ENCODE assay signal across 13 mouse cellular contexts in genomic region chr1:162220891-162221290, GRCm38 (mm10).
DNase-seq lines count a peak whose midpoint lies in the region; ATAC-seq and TF ChIP-seq lines count a peak whose summit lies in the region.
"Had no signal": no experiment of that assay in that cellular context is flagged by ENCODE, and none has a peak within 500 bp of the region (broad histone marks: within the 10 kb centered on the region; RNA-seq: fewer than 3 reads in every experiment).

No protein-coding gene starts in this region.

- no peaks in the 10 kb centered on the region for H3K27me3 ChIP-seq in heart, adult 2 months (ENCODE audit: control insufficient read depth, insufficient read depth, low read length)
- H3K27me3 ChIP-seq in kidney, embryonic 16.5 days (ENCODE audit: insufficient read depth, low read length): no peaks in the 10 kb centered on the region
- no peaks in the 10 kb centered on the region for H3K27me3 ChIP-seq in embryonic facial prominence, embryonic 12.5 days
- no peaks in the 10 kb centered on the region for H3K27me3 ChIP-seq in limb, embryonic 15.5 days
- H3K27me3 ChIP-seq in midbrain, embryonic 13.5 days: no peaks in the 10 kb centered on the region
- H3K27me3 ChIP-seq: liver, embryonic 15.5 days had no signal

- no peak for TF ChIP-seq CTCF in heart, adult 2 months (IDR thresholded peaks at IDR 0.05)
- no peak for TF ChIP-seq CTCF in left cerebral cortex, adult 2 months (IDR thresholded peaks at IDR 0.05)

- H3K4me3 ChIP-seq in heart, adult 2 months: no peak overlapping the region
- H3K4me3 ChIP-seq in kidney, embryonic 16.5 days (ENCODE audit: low read length): peak overlapping the region; percentile 26
- peak overlapping the region; percentile 72 for H3K4me3 ChIP-seq in embryonic facial prominence, embryonic 12.5 days
- peak overlapping the region; percentile 60 for H3K4me3 ChIP-seq in limb, embryonic 15.5 days
- no peak overlapping the region for H3K4me3 ChIP-seq in left cerebral cortex, adult 2 months
- no peak overlapping the region for H3K4me3 ChIP-seq in midbrain, embryonic 13.5 days (replicated peaks)
- H3K4me3 ChIP-seq: liver, embryonic 15.5 days had no signal

- peak overlapping the region; percentile 13; the same call in 1 of the 2 replicates for H3K27ac ChIP-seq in heart, adult 2 months
- H3K27ac ChIP-seq in kidney, embryonic 16.5 days (ENCODE audit: low read length): peak overlapping the region; percentile 12
- peak overlapping the region; percentile 100 for H3K27ac ChIP-seq in embryonic facial prominence, embryonic 12.5 days
- H3K27ac ChIP-seq in limb, embryonic 15.5 days: peak overlapping the region; percentile 99
- H3K27ac ChIP-seq in left cerebral cortex, adult 2 months: no peak overlapping the region
- H3K27ac ChIP-seq in midbrain, embryonic 13.5 days: no peak overlapping the region
- H3K27ac ChIP-seq: hindbrain, postnatal 0 days; liver, embryonic 15.5 days had no signal

- H3K9ac ChIP-seq in heart, adult 2 months (ENCODE audit: low read depth, low read length): no peak overlapping the region
- peak overlapping the region; percentile 32; the same call in 1 of the 2 replicates for H3K9ac ChIP-seq in kidney, embryonic 16.5 days (replicated peaks; ENCODE audit: low read length)
- H3K9ac ChIP-seq in embryonic facial prominence, embryonic 12.5 days: peak overlapping the region; percentile 93
- peak overlapping the region; percentile 56 for H3K9ac ChIP-seq in limb, embryonic 15.5 days
- no peak overlapping the region for H3K9ac ChIP-seq in midbrain, embryonic 13.5 days (replicated peaks)
- H3K9ac ChIP-seq: liver, embryonic 15.5 days had no signal

- ATAC-seq in kidney, embryonic 16.5 days (ENCODE audit: low FRiP score, low TSS enrichment): no peak
- no peak for ATAC-seq in embryonic facial prominence, embryonic 12.5 days (ENCODE audit: insufficient number of reproducible peaks, insufficient read depth, low FRiP score, low TSS enrichment)
- no peak for ATAC-seq in limb, embryonic 15.5 days (ENCODE audit: insufficient number of reproducible peaks, low FRiP score, low TSS enrichment, low read depth)
- no peak for ATAC-seq in midbrain, embryonic 13.5 days
- ATAC-seq: hindbrain, postnatal 0 days had no signal

- H3K4me1 ChIP-seq in heart, adult 2 months (ENCODE audit: control insufficient read depth, insufficient read depth, low read length): peaks cover 4% of the 10 kb centered on the region
- peaks cover 24% of the 10 kb centered on the region for H3K4me1 ChIP-seq in kidney, embryonic 16.5 days (ENCODE audit: insufficient read depth, low read length)
- H3K4me1 ChIP-seq in embryonic facial prominence, embryonic 12.5 days: peaks cover 19% of the 10 kb centered on the region
- H3K4me1 ChIP-seq in limb, embryonic 15.5 days: peaks cover 17% of the 10 kb centered on the region
- H3K4me1 ChIP-seq in midbrain, embryonic 13.5 days (replicated peaks): no peaks in the 10 kb centered on the region
- H3K4me1 ChIP-seq: liver, embryonic 15.5 days had no signal

- no peaks in the 10 kb centered on the region for H3K9me3 ChIP-seq in kidney, embryonic 16.5 days (ENCODE audit: low read length)
- no peaks in the 10 kb centered on the region for H3K9me3 ChIP-seq in embryonic facial prominence, embryonic 12.5 days
- H3K9me3 ChIP-seq in limb, embryonic 15.5 days: no peaks in the 10 kb centered on the region
- no peaks in the 10 kb centered on the region for H3K9me3 ChIP-seq in midbrain, embryonic 13.5 days
- H3K9me3 ChIP-seq: liver, embryonic 15.5 days had no signal

- intact Hi-C loops in heart, adult 2 months (cut with DNase I): no loop called here
- intact Hi-C loops in heart, postnatal 14 days (cut with DNase I): loop anchor here (5.0 kb wide), 1 partner anchor 91 kb away; no protein-coding TSS in a partner anchor
- intact Hi-C loops in left cerebral cortex, adult 2 months (cut with DNase I): no loop called here

- no peak for DNase-seq in heart, adult 2 months
- DNase-seq in heart, postnatal 14 days: no peak
- DNase-seq in kidney, adult 11 months: no peak
- no peak for DNase-seq in left cerebral cortex, adult 2 months (ENCODE audit: extremely low spot score in 1 of 2, low spot score in 2 of 2)
- DNase-seq: adrenal gland, postnatal 10 days; midbrain, embryonic 14.5 days; thymus, postnatal 25 days had no signal

- H3K4me2 ChIP-seq in kidney, embryonic 16.5 days (replicated peaks; ENCODE audit: low read depth, low read length): peak overlapping the region; percentile 48
- H3K4me2 ChIP-seq in embryonic facial prominence, embryonic 12.5 days (replicated peaks): peak overlapping the region; percentile 58
- H3K4me2 ChIP-seq in limb, embryonic 15.5 days: peak overlapping the region; percentile 37
- no peak overlapping the region for H3K4me2 ChIP-seq in midbrain, embryonic 13.5 days (replicated peaks)
- H3K4me2 ChIP-seq: liver, embryonic 15.5 days had no signal

- no peak for TF ChIP-seq EP300 in heart, adult 2 months (IDR thresholded peaks at IDR 0.05; ENCODE audit: insufficient read depth, low read depth, low read length)

- H3K36me3 ChIP-seq in heart, adult 2 months (ENCODE audit: control insufficient read depth, insufficient read depth, low read length): peaks cover 2% of the 10 kb centered on the region
- no peaks in the 10 kb centered on the region for H3K36me3 ChIP-seq in kidney, embryonic 16.5 days (ENCODE audit: insufficient read depth, low read length)
- peaks cover 5% of the 10 kb centered on the region; the same call in 1 of the 2 replicates for H3K36me3 ChIP-seq in embryonic facial prominence, embryonic 12.5 days
- H3K36me3 ChIP-seq in limb, embryonic 15.5 days: no peaks in the 10 kb centered on the region
- H3K36me3 ChIP-seq in midbrain, embryonic 13.5 days: no peaks in the 10 kb centered on the region
- H3K36me3 ChIP-seq: liver, embryonic 15.5 days had no signal

- H3K79me2 ChIP-seq in heart, adult 2 months (replicated peaks; ENCODE audit: control insufficient read depth, insufficient read depth, low read length): no peaks in the 10 kb centered on the region

- no peak for TF ChIP-seq POLR2A in heart, adult 2 months (IDR thresholded peaks at IDR 0.05; ENCODE audit: insufficient read depth, low read depth, low read length)

Comparison
In these comparisons a context has a peak if more than half of its experiments do, and no peak if none do; other contexts are left out.
1. H3K27ac ChIP-seq: peak in heart, adult 2 months (single experiment), kidney, embryonic 16.5 days (single experiment), embryonic facial prominence, embryonic 12.5 days (single experiment) and limb, embryonic 15.5 days (single experiment); none in left cerebral cortex, adult 2 months (single experiment) and midbrain, embryonic 13.5 days (single experiment).
2. H3K4me3 ChIP-seq: peak in kidney, embryonic 16.5 days (single experiment), embryonic facial prominence, embryonic 12.5 days (single experiment) and limb, embryonic 15.5 days (single experiment); none in heart, adult 2 months (single experiment), left cerebral cortex, adult 2 months (single experiment) and midbrain, embryonic 13.5 days (single experiment).
3. H3K9ac ChIP-seq: peak in kidney, embryonic 16.5 days (single experiment), embryonic facial prominence, embryonic 12.5 days (single experiment) and limb, embryonic 15.5 days (single experiment); none in heart, adult 2 months (single experiment) and midbrain, embryonic 13.5 days (single experiment).